Mouse (Mus musculus): ENCODE measurements at regions not wholly inside any gene's neighbourhood (a gene's known extent, or its start where the extent isn't known, plus 50 kb on each side); places are given as distances from the start of the nearest gene placed in this dataset.

GRCm38 (mm10) chr12:107549452-107550296 is 61.2 kb downstream of the 3110018I06Rik start:
- TF ChIP-seq CTCF (IDR thresholded peaks at IDR 0.05; ENCODE audit: extremely low read depth, insufficient read length, insufficient replicate concordance, low read depth, low read length) (no peak), POLR2A (IDR thresholded peaks at IDR 0.05; ENCODE audit: low read depth, low read length) (no peak)

All from small intestine, adult 2 months (tissue).